Mouse (Mus musculus) lung, adult 18-20 months (tissue): ENCODE results near the gene Garnl3.

ENCODE experiments used
- DNase-seq, 2 experiments: peaks; one replicate each; pipeline ENCODE4 v3.0.0; 2022; ENCODE audit warnings: mixed read lengths in 2 of 2

Garnl3 gene

GRCm38 (mm10) chr2:32968024-32968614 is 163.3 kb downstream of the Garnl3 start:
- no peak for DNase-seq

- peak; percentile 86 to 87 for DNase-seq
Observed at GRCm38 (mm10) chr2:32966689-32967631, 164.5 kb downstream of the Garnl3 start.

- no peak for DNase-seq
Observed at GRCm38 (mm10) chr2:32966184-32966688, 165.2 kb downstream of the Garnl3 start.

GRCm38 (mm10) chr2:32965511-32966183 is 165.8 kb downstream of the Garnl3 start:
- DNase-seq = no peak

GRCm38 (mm10) chr2:32964659-32965457 is 166.6 kb downstream of the Garnl3 start:
- DNase-seq = no peak

- DNase-seq = no peak
Observed at GRCm38 (mm10) chr2:32963981-32964380, 167.5 kb downstream of the Garnl3 start.

GRCm38 (mm10) chr2:32963544-32963943 is 167.9 kb downstream of the Garnl3 start:
- no peak for DNase-seq

- no peak for DNase-seq
Observed at GRCm38 (mm10) chr2:32962875-32963220, 168.6 kb downstream of the Garnl3 start.

- DNase-seq = no peak
Observed at GRCm38 (mm10) chr2:32962062-32962874, 169.2 kb downstream of the Garnl3 start.

- peak; percentile 95 for DNase-seq
Observed at GRCm38 (mm10) chr2:32961192-32961995, 170.1 kb downstream of the Garnl3 start, which contains the start of the genes Rpl12 and Lrsam1. Gene Rpl12 (plus strand): TSS chr2:32961559. Gene Lrsam1 (minus strand): TSS chr2:32961614.

- DNase-seq = no peak
Observed at GRCm38 (mm10) chr2:32960273-32960672, 171.2 kb downstream of the Garnl3 start.

GRCm38 (mm10) chr2:32957344-32957743 is 174.1 kb downstream of the Garnl3 start:
- DNase-seq = peak in 1 of 2 experiments; percentile 26

- no peak for DNase-seq
Observed at GRCm38 (mm10) chr2:32954581-32954980, 176.9 kb downstream of the Garnl3 start.

GRCm38 (mm10) chr2:32947454-32947853 is 184.0 kb downstream of the Garnl3 start:
- DNase-seq = no peak

- DNase-seq = no peak
Observed at GRCm38 (mm10) chr2:32940483-32940882, 191.0 kb downstream of the Garnl3 start.

- no peak for DNase-seq
Observed at GRCm38 (mm10) chr2:32939418-32939817, 192.0 kb downstream of the Garnl3 start.

- DNase-seq = no peak
Observed at GRCm38 (mm10) chr2:32938741-32939140, 192.7 kb downstream of the Garnl3 start.
